Mouse (Mus musculus): Measurements from ENCODE around the gene Gm49320. TPM values are rescaled to one million over a fixed set of nuclear protein-coding genes. Genes with fewer than 3 reads are reported as not detected.

Gene Gm49320
- polyA plus RNA-seq, 1 experiment, result 0.64 TPM

DNA sequence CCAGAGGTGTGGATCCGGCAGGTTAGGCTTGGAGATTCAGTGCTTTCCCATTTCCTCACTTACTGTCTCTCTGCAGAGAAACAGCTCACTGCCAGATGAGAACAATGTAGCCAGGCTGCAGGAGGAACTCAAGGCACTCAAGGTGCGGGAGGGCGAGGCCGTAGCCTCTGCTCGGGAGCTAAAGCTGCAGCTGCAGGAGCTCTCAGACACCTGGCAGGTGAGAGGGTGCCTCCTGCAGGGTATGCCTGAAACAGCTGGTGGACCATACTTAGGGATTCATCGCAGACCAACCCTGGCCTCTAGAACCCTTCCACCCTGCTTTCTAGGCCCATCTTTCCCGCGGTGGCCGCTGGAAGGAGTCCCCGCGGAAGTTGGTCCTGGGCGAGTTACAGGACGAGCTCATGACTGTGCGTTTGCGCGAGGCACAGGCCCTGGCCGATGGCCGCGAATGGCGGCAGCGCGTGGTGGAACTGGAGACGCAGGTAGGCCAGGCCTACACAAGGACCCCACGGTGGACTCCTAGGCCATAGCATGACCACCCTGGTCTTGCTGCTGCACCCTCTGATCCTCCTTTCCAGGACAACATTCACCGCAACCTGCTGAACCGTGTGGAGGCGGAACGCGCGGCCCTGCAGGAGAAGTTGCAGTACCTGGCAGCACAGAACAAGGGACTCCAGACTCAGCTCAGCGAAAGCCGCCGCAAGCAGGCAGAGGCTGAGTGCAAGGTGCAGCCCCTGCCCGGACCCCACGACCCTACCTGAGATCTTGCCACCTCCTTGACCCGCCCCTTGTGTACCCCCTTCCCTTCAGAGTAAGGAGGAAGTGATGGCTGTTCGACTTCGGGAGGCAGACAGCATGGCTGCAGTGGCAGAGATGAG, 33.2 kb upstream of the Gm49320 start:
- peak overlapping the region; percentile 73 for H3K4me3 ChIP-seq (ENCODE audit: control insufficient read depth, low read depth, low read length)
- TF ChIP-seq POLR2A (IDR thresholded peaks at IDR 0.05; ENCODE audit: control insufficient read depth, low read depth, low read length) (no peak), CTCF (IDR thresholded peaks at IDR 0.05; ENCODE audit: control insufficient read depth, insufficient read depth, insufficient replicate concordance, low read depth, low read length) (0 out of 2 replicates have a peak, but pooled peaks have one; percentile 12)
- no peaks in the 10 kb centered on the region for H3K36me3 ChIP-seq (ENCODE audit: control insufficient read depth, insufficient read depth, low read length)
- H3K4me1 ChIP-seq (ENCODE audit: control insufficient read depth, insufficient read depth, low read length), result peaks cover 21% of the 10 kb centered on the region
- no peak overlapping the region for H3K27ac ChIP-seq (ENCODE audit: control insufficient read depth, insufficient read depth, low read depth, low read length)
- H3K27me3 ChIP-seq (ENCODE audit: control insufficient read depth, insufficient read depth, low read length), result no peaks in the 10 kb centered on the region

GRCm38 (mm10) chr8:4206182-4207015, 32.3 kb upstream of the Gm49320 start:
- no peaks in the 10 kb centered on the region for H3K27me3 ChIP-seq (ENCODE audit: control insufficient read depth, insufficient read depth, low read length)
- no peaks in the 10 kb centered on the region for H3K36me3 ChIP-seq (ENCODE audit: control insufficient read depth, insufficient read depth, low read length)
- H3K4me1 ChIP-seq (ENCODE audit: control insufficient read depth, insufficient read depth, low read length), result peaks cover 21% of the 10 kb centered on the region
- peak overlapping the region; percentile 73 for H3K4me3 ChIP-seq (ENCODE audit: control insufficient read depth, low read depth, low read length)
- H3K27ac ChIP-seq (ENCODE audit: control insufficient read depth, insufficient read depth, low read depth, low read length), result no peak overlapping the region
- TF ChIP-seq CTCF (IDR thresholded peaks at IDR 0.05; ENCODE audit: control insufficient read depth, insufficient read depth, insufficient replicate concordance, low read depth, low read length) (no peak), POLR2A (IDR thresholded peaks at IDR 0.05; ENCODE audit: control insufficient read depth, low read depth, low read length) (no peak)

GRCm38 (mm10) chr8:4207016-4207350, 31.7 kb upstream of the Gm49320 start:
- Histone ChIP-seq H3K36me3 (ENCODE audit: control insufficient read depth, insufficient read depth, low read length) (no peaks in the 10 kb centered on the region), H3K27me3 (ENCODE audit: control insufficient read depth, insufficient read depth, low read length) (no peaks in the 10 kb centered on the region)

GRCm38 (mm10) chr8:4211097-4211496, 27.6 kb upstream of the Gm49320 start:
- no peaks in the 10 kb centered on the region for H3K27me3 ChIP-seq (ENCODE audit: control insufficient read depth, insufficient read depth, low read length)
- no peaks in the 10 kb centered on the region for H3K36me3 ChIP-seq (ENCODE audit: control insufficient read depth, insufficient read depth, low read length)
- H3K27ac ChIP-seq (ENCODE audit: control insufficient read depth, insufficient read depth, low read depth, low read length), result no peak overlapping the region
- TF ChIP-seq CTCF (IDR thresholded peaks at IDR 0.05; ENCODE audit: control insufficient read depth, insufficient read depth, insufficient replicate concordance, low read depth, low read length) (no peak), POLR2A (IDR thresholded peaks at IDR 0.05; ENCODE audit: control insufficient read depth, low read depth, low read length) (no peak)
- no peak overlapping the region for H3K4me3 ChIP-seq (ENCODE audit: control insufficient read depth, low read depth, low read length)
- H3K4me1 ChIP-seq (ENCODE audit: control insufficient read depth, insufficient read depth, low read length), result peaks cover 31% of the 10 kb centered on the region

More at GRCm38 (mm10) chr8:4207016-4207350, 31.7 kb upstream of the Gm49320 start:
- Histone ChIP-seq H3K4me1 (ENCODE audit: control insufficient read depth, insufficient read depth, low read length) (peaks cover 21% of the 10 kb centered on the region), H3K27ac (ENCODE audit: control insufficient read depth, insufficient read depth, low read depth, low read length) (no peak overlapping the region), H3K4me3 (ENCODE audit: control insufficient read depth, low read depth, low read length) (peak overlapping the region; percentile 73)
- TF ChIP-seq CTCF (IDR thresholded peaks at IDR 0.05; ENCODE audit: control insufficient read depth, insufficient read depth, insufficient replicate concordance, low read depth, low read length) (no peak), POLR2A (IDR thresholded peaks at IDR 0.05; ENCODE audit: control insufficient read depth, low read depth, low read length) (no peak)

- H3K4me3 ChIP-seq (ENCODE audit: control insufficient read depth, low read depth, low read length), result peak overlapping the region; percentile 20; the same call in 1 of the 2 replicates
- TF ChIP-seq POLR2A (IDR thresholded peaks at IDR 0.05; ENCODE audit: control insufficient read depth, low read depth, low read length), result no peak
- no peak for TF ChIP-seq CTCF (IDR thresholded peaks at IDR 0.05; ENCODE audit: control insufficient read depth, insufficient read depth, insufficient replicate concordance, low read depth, low read length)
- H3K36me3 ChIP-seq (ENCODE audit: control insufficient read depth, insufficient read depth, low read length), result no peaks in the 10 kb centered on the region
- H3K27me3 ChIP-seq (ENCODE audit: control insufficient read depth, insufficient read depth, low read length), result 0 out of 2 replicates have a peak, but pooled peaks cover 2% of the 10 kb centered on the region
- no peak overlapping the region for H3K27ac ChIP-seq (ENCODE audit: control insufficient read depth, insufficient read depth, low read depth, low read length)
- H3K4me1 ChIP-seq (ENCODE audit: control insufficient read depth, insufficient read depth, low read length), result peaks cover 37% of the 10 kb centered on the region
These were observed 25.9 kb upstream of the Gm49320 start for GRCm38 (mm10) chr8:4212809-4213209.

GRCm38 (mm10) chr8:4213210-4214005, 25.3 kb upstream of the Gm49320 start:
- H3K36me3 ChIP-seq (ENCODE audit: control insufficient read depth, insufficient read depth, low read length), result no peaks in the 10 kb centered on the region
- H3K27me3 ChIP-seq (ENCODE audit: control insufficient read depth, insufficient read depth, low read length), result 0 out of 2 replicates have a peak, but pooled peaks cover 2% of the 10 kb centered on the region
- TF ChIP-seq POLR2A (IDR thresholded peaks at IDR 0.05; ENCODE audit: control insufficient read depth, low read depth, low read length) (no peak), CTCF (IDR thresholded peaks at IDR 0.05; ENCODE audit: control insufficient read depth, insufficient read depth, insufficient replicate concordance, low read depth, low read length) (no peak)
- H3K4me1 ChIP-seq (ENCODE audit: control insufficient read depth, insufficient read depth, low read length), result peaks cover 37% of the 10 kb centered on the region
- peak overlapping the region; percentile 76 for H3K27ac ChIP-seq (ENCODE audit: control insufficient read depth, insufficient read depth, low read depth, low read length)
- peak overlapping the region; percentile 63 for H3K4me3 ChIP-seq (ENCODE audit: control insufficient read depth, low read depth, low read length)

All from testis, adult 2 months (tissue).